Mouse (Mus musculus) cerebellum, adult 2 months (tissue): ENCODE measurements around the gene Nfx1.

Source experiments
- CTCF ChIP-seq: fragments of 200-500 bp; IDR thresholded peaks from 2 replicates; pipeline ENCODE4 v1.5.1; 2011; ENCODE audit warnings: low read depth, mild to moderate bottlenecking, control low read depth, low read length, moderate library complexity, borderline replicate concordance; ENCODE audit not compliant: insufficient read depth
- POLR2A ChIP-seq: fragments of 200-500 bp; IDR thresholded peaks from 2 replicates; pipeline ENCODE4 v1.6.1; 2011; ENCODE audit warnings: low read length, control low read depth, borderline replicate concordance; ENCODE audit not compliant: insufficient read depth

DNA sequence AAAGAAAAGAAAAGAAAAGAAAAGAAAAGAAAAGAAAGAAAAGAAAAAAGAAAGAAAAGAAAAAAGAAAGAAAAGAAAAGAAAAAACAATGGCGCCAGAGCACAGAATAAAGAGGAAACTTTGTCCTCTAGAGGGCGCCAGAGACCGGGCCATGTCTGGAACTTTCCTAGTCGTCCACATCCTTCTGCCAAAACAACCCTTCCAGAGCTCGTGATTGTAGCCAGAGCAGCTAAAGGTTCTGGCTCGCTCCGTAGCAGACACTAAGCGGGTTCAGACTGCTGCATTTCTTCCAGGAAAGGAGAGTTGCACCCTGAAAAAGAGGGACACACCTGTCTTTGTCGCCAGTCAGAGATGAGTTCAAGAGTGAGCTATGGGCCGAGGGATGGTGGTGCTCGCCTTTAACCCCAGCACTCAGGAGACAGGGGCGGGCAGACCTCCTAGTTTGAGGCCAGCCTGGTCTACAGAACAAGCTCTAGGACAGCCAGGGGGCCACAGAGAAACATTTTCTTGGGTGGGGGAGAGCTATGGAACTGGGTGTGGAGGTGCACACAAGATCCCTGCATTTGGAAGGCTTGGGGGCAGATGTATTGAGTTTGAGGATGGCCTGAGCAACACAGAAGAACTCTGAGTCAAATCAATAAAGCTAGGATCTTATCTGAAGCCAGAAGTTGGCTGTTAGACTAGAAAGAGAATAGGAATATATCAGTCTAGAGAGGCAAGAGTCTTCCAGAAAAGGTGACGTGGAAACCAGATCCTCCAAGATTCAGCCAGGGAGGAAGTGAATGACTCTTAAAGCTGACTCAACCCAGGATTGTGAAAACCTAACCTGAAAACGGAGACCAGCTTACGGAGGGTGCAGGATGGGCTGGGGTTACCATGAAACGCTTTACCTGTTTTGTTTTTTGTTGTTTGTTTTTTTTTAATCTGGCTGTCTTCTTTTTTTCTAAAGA, 80.3 kb downstream of the Nfx1 start:
- TF ChIP-seq CTCF (peak; percentile 83), POLR2A (no peak)
